Mouse (Mus musculus): ENCODE measurements around the gene Pfn4. TPM values are rescaled to one million over a fixed set of nuclear protein-coding genes. Genes with fewer than 3 reads are reported as not detected.

Gene Pfn4
- polyA plus RNA-seq (2015; fragmentation: Nextera tagmentation; extraction: Ambion mirVana), result 2.8 and 4.8 TPM in 2 replicates

DNA sequence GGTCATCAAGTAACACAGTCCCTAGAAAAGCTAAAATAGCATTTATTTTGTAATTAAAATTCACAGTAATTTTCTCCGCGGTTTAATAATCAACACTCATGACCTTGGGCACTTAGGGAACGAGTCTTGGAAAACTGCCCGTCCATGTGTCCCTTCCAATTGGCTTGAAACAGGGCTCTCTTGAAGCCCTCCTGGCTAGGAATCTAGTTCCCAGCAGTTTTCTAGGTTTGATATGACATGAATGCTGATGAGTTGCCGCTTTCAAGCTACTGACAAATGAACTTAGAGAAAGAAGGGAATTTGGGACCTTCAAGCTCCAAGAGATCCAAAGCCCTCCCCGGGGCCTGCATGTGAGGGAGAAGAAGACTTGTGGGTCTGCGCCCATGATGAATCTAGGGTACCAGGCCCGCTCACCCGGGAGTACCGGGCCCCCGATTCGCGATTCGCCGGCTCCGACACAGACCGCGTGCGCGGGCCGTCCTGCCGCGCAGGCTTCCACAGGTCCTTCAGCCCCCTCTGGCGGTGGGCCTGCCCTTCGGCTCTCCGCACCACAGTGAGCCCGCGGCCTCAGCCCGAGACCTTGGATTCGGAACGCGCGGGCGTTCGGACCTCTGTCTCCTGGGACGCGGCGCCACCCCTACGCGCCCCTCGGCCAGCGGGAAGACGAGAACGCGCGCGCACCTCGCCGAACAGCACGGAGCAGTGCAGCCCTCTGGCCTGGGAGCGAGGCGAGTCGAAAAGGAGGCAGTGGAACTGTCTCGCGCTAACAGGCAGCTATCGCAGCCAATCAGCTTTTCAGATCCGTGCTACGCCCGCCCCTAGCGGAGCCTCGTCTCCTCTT, at the start of gene Pfn4, which contains the start of gene Fam228b:
TSS of gene Pfn4 (plus strand) at position 531 of the 841 bp plus-strand sequence.
TSS of gene Fam228b (minus strand) at position 776 of the 841 bp plus-strand sequence.

DNA sequence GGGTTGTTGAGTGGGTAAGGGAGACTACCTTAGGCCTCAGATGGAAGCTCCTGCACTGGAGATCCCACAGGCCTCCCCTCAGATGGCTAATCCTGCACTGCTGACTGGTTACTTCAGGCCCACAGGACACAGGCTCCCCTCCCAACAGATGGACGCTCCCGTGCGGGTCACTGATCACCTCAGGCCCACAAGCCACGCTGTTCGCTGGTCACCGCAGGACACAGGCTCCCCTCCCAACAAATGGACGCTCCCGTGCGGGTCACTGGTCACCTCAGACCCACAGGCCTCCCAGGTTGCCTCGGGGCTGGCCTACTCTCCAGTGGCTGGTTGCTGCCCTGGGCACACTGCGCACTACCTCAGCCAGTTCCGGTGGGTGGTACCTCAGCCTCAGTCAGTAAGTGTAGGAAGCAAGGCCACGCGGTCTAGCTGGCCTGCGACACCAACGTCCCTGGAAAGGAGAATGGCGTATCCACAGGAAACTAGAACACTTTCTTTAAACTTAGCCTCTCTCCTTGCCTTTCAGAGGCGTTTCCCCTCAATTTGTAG, 30.7 kb upstream of the Pfn4 start, which contains the start of gene Fam228a:
TSS of gene Fam228a (minus strand) at position 400 of the 546 bp plus-strand sequence.

DNA sequence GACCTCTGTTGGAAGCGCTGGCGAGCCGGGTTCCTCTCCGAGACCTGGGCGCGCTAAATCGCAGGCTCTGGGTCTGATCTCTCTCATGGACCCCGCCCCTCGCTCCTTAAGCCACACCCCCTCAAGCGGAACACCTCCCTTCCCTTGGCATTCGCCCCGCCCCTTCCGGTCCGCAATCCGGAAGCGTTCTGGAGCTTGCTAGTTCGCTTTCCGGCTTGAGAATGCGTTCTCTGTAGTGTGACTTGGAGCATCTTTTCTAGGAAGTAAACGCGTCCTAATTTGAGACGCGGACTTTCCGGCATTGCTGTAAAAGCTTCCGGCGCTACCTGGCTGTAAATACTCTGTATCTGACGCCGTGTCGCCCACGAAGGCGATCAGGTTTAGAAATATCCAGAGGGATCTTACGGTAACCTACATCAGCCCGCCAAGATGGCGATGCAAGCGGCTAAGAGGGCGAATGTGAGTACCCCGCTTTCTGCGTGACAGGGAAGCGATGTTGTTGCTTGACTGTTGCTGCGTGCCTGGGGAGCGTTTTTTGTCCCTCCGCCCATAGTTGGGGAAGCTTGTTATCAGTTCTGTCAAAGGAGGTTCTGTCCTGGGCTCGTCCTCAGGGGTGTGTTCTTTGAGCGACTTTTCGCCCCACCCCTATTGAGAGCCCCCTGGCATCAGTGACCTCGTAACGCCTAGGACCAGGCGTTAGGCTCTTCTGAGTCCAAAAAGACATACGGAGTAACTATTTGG, 48.7 kb downstream of the Pfn4 start, which contains the start of gene Sf3b6:
TSS of gene Sf3b6 (plus strand) at position 184 of the 741 bp plus-strand sequence.

Other genes with a start within 250 kb of the Pfn4 start
- 22.2 and 27.3 TPM in 2 replicates for gene Itsn2, start 176.4 kb upstream of the Pfn4 start, polyA plus RNA-seq (2015; fragmentation: Nextera tagmentation; extraction: Ambion mirVana)
- gene Gm3625, start 176.1 kb upstream of the Pfn4 start, polyA plus RNA-seq (2015; fragmentation: Nextera tagmentation; extraction: Ambion mirVana), result not detected in 2 replicates
- 0.13 and 0.18 TPM in 2 replicates for gene Fam228a, start 30.6 kb upstream of the Pfn4 start, polyA plus RNA-seq (2015; fragmentation: Nextera tagmentation; extraction: Ambion mirVana)
- 1.4 and 3.7 TPM in 2 replicates for gene Fam228b, start 245 bp downstream of the Pfn4 start, polyA plus RNA-seq (2015; fragmentation: Nextera tagmentation; extraction: Ambion mirVana)
- 414 and 557 TPM in 2 replicates for gene Sf3b6, start 48.5 kb downstream of the Pfn4 start, polyA plus RNA-seq (2015; fragmentation: Nextera tagmentation; extraction: Ambion mirVana)
- 31.3 and 78.7 TPM in 2 replicates for gene Fkbp1b, start 72.6 kb downstream of the Pfn4 start, polyA plus RNA-seq (2015; fragmentation: Nextera tagmentation; extraction: Ambion mirVana)
- 18.1 and 18.4 TPM in 2 replicates for gene Wdcp, start 74.3 kb downstream of the Pfn4 start, polyA plus RNA-seq (2015; fragmentation: Nextera tagmentation; extraction: Ambion mirVana)
- gene Mfsd2b, start 105.3 kb downstream of the Pfn4 start, polyA plus RNA-seq (2015; fragmentation: Nextera tagmentation; extraction: Ambion mirVana), result 1.2 and 3.1 TPM in 2 replicates
- 21.0 and 28.2 TPM in 2 replicates for gene Ubxn2a, start 138.7 kb downstream of the Pfn4 start, polyA plus RNA-seq (2015; fragmentation: Nextera tagmentation; extraction: Ambion mirVana)
- 4.1 and 6.8 TPM in 2 replicates for gene Atad2b, start 148.3 kb downstream of the Pfn4 start, polyA plus RNA-seq (2015; fragmentation: Nextera tagmentation; extraction: Ambion mirVana)